Mouse (Mus musculus) adrenal gland (tissue): ENCODE results near the gene Ap5s1.
"Not testable (repeated sequence)": the region's sequence is repeated elsewhere in the genome, so short reads cannot be mapped to it uniquely, and the experiment has no call there.

Source experiments
- intact Hi-C: fragments of 180-260 bp; cut with DNase I; formaldehyde crosslinking; loops from one replicate; pipeline ENCODE4 v1.15.1; 2025

The Ap5s1 gene

GRCm38 (mm10) chr2:131215941-131216858 is 9.3 kb downstream of the Ap5s1 start:
- intact Hi-C loops, result loop anchor here (5.0 kb wide), 1 partner anchor 39 kb away; no protein-coding TSS in a partner anchor

DNA sequence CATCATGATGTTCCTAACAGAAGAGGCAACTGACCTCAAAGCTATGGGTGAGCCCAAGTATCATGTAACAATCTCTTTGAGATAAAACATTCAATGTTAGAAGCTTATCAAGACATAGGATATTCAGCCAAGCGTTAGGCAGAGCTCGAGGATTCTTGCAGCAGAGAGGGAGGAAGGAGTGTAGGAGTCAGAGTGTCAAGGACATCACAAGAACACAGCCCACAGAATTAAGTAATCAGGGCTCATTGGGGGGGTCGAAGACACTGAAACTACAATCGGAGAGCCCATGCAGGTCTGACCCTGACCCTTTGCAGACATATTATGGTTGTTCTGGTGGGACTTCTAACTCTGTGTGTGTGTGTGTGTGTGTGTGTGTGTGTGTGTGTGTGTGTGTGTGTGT is 13.2 kb downstream of the Ap5s1 start:
- intact Hi-C loops, result no loop called here

DNA sequence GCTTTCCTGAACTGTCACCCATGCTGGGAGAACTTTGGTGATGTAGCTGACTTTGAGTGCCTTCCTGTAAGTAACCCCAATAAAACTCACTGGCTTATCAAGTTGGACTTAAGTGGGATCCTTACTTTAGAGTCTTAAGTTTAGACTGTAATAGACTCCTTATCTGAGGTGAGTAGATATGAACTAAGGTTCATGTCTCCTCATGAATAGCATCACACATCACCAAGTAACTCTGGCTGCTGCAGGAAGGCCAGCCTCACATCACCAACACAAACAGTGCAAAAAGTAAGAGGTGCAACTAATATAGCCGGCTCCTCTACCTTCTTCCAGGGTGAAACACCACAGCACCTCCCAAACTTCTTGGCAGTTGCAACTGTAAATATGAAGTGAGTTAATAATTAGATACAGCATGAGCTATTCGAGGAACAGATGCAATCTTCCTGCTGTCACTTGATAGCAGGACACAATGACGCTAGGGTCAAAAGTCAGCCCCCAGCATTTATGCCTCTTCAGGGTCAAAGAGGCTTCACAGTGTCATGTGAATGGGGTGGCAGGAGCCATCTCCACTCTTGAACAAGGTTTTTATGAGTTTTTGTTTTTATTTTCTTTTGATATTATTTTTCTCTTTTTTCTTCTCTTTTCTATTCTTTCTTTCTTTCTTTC is 15.1 kb downstream of the Ap5s1 start:
- intact Hi-C loops, result no loop called here

DNA sequence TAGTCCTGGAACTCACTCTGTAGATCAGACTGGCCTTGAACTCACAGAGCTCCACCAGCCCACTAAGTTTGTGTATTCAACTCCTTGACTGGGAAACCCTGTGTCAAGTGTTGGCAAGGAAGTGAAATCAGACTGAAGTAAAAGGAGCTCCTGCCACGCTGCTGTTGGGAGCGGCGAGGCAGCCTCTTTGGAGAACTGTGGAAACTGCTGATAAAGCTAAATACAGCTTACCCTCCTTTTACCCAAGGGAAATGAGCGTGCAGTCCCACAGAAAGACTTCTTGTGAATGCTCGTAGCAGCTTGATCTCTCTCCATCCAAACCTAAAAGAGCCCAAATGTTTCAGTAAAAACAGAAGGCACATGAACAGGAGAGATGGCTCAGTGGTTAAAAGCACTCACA is 15.7 kb downstream of the Ap5s1 start:
- intact Hi-C loops, result no loop called here

- intact Hi-C loops, result no loop called here
Observed at GRCm38 (mm10) chr2:131223569-131223968, 16.7 kb downstream of the Ap5s1 start.

- intact Hi-C loops, result no loop called here
Observed at GRCm38 (mm10) chr2:131225178-131225577, 18.3 kb downstream of the Ap5s1 start.

GRCm38 (mm10) chr2:131226669-131227068 is 19.8 kb downstream of the Ap5s1 start:
- intact Hi-C loops, result not testable (repeated sequence)

DNA sequence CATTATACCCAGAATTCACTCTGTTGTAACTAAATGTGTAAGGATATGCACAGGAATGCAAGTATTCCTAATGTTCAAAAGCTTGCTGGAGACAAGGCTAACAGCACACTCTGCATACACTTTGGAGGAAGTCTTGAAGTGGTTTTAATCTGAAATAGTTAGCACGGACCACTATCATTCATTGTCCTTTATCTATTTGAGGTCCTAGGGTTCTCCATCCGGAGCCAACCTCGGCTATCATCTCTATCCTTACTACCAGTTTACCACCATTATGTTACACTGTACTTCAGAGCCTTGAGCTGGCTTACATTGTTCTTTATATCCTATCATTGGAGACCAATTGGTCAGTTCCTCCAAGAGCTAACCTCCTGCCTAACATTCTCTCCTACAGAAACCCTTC is 20.4 kb downstream of the Ap5s1 start:
- intact Hi-C loops, result no loop called here

- intact Hi-C loops, result no loop called here
Observed at GRCm38 (mm10) chr2:131232558-131232957, 25.7 kb downstream of the Ap5s1 start.

DNA sequence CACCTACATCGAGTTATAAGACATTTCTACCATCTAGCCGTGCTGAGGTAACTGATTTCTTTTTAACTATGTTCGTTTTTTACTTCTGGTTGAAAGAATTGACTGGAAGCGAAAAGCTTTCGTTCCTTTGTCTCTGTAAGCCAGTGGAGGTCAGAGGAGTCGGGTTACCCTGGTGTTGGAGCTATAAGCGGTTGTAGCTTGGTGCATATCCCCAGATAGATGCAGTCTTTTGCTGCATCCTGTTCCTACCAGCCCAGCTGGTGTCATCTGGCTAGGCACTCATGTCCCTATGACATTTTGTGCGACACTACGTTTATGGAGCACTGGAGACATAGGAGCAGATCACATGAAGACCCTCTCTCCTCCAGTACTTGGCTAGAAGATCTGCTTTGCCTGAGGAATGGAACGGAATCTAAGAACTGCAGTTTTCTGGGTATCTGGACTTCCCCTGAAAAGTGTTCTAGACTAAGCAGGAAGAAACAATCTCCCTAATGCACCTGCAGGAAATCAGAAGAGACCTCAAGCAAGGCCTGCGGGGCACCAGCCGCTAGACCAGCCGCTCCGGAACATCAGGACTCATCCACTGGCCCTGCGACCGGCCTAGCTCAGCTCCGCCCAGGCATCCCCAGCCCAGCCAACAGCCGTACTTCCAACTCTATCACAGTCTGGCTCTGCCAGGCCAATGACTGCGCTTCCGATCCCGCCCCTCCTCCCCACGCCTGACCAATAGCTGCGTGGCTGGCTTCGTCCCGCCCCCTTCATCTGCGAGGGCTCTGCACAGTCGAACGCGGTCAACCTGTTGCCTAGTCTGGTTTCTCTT is 26.6 kb downstream of the Ap5s1 start, which contains the start of gene Mavs:
Gene Mavs, plus strand, starts transcription at position 757 of the 820 bp plus-strand sequence.
- intact Hi-C loops, result no loop called here

- intact Hi-C loops, result no loop called here
Observed at GRCm38 (mm10) chr2:131234127-131234650, 27.3 kb downstream of the Ap5s1 start.

GRCm38 (mm10) chr2:131234970-131235635 is 28.2 kb downstream of the Ap5s1 start:
- intact Hi-C loops, result no loop called here

- intact Hi-C loops, result no loop called here
Observed at GRCm38 (mm10) chr2:131242180-131242579, 35.3 kb downstream of the Ap5s1 start.

DNA sequence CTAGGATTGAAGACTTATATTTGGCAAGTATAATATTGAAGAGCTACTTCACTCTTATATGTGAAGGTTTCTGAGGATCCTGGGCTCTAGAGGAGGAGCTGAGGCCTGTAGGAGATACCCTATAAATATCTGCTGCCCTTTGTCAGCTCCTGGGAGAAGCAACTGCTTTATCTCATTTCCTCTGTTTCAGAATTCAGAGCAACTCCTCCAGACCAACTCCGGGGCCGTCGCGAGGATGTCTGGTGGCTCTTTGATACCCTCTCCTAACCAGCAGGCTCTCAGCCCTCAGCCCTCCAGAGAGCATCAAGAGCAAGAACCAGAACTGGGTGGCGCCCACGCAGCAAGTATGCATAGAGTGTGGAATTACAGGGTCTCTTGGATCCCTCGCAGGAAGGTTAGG is 36.1 kb downstream of the Ap5s1 start:
- intact Hi-C loops, result no loop called here

DNA sequence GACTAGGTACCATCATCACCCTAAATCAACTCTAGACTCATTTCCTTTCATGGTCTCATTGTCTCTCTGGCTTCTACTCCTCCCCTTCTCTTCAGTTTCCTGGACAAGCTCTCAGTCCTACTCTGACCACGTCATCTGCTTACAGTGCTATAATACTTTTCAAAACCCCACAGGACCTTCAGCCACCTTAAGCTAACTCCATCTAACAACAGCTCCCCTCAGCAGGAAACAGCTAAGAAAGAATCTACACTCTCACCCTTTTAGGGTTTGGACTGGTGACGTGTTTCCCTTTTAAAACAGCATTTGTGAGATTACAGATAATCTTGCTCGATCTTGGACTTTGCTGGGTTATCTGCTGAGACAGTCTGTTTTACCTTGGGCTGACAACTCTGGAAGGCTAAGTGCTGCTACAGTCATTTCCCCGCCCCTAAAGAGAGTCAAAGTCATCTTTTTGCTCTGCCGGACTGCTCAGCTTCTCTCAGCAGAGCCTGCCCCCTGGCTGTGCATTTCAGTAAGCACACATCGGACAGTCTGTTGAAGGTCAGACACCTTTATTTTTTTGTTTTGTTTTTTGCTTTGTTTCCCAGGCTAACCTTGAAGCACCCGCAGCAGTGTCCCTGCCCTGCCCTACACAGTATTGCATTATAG is 46.9 kb downstream of the Ap5s1 start:
- intact Hi-C loops, result loop anchor here (2.0 to 5.0 kb wide), 4 partner anchors 43 to 157 kb away; partner anchors contain the start of genes 1700037H04Rik and Cenpb

- intact Hi-C loops, result loop anchor here (2.0 to 5.0 kb wide), 4 partner anchors 44 to 157 kb away; partner anchors contain the start of genes 1700037H04Rik and Cenpb
Observed at GRCm38 (mm10) chr2:131254329-131254713, 47.4 kb downstream of the Ap5s1 start.

DNA sequence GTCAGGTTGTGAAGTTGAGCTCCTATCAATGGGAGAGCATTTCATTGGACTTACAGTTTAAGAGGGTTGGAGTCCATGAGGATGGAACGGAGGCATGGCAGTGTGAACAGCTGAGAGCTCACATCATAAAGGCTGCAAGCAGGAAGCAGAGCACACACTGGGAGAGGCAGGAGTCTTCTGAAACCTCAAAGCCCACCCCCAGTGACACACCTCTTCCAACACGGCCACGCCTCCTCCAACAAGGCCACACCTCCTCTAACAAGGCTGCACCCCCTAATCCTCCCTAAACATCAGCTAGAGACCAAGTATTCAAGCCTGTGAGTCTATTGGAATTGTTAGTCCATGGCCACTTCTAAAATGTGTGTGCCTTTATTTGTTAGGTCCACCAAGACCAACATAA is 48.9 kb downstream of the Ap5s1 start:
- intact Hi-C loops, result loop anchor here (2.0 kb wide), 1 partner anchor 45 kb away; no protein-coding TSS in a partner anchor

DNA sequence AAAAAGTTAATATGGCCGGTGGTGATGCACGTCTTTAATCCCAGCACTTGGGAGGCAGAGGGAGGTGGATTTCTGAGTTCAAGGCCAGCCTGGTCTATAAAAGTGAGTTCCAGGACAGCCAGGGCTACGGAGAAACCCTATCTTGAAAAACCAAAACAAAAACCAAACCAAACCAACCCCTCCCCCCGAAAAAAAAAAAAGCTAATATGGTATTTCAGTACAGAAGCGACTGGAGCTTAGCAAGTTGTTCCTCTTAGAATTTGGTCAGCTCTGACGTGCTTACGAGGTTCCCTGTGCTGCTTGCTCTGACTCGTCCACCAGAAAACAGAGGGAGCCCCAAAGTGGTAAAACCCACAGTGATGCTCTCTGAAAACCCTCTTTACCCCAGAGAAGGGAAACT is 51.8 kb downstream of the Ap5s1 start:
- intact Hi-C loops, result no loop called here

- intact Hi-C loops, result no loop called here
Observed at GRCm38 (mm10) chr2:131260544-131261307, 53.8 kb downstream of the Ap5s1 start.
